Mouse (Mus musculus) hindbrain, embryonic 14.5 days (tissue): ENCODE data around the gene Timmdc1. TPM values are rescaled to one million over a fixed set of nuclear protein-coding genes. Genes with fewer than 3 reads are reported as not detected.

Source experiments
- ATAC-seq: fragments of 200-750 bp; cut with Nextera tagmentation; 2 replicates; pipeline ENCODE4 v1.8.0; 2017; ENCODE audit warnings: moderate number of reproducible peaks, mild to moderate bottlenecking, moderate TSS enrichment, moderate library complexity; ENCODE audit not compliant: low FRiP score
- DNase-seq: peaks from one replicate; pipeline ENCODE4 v3.0.0-alpha.2; 2015; ENCODE audit warnings: low spot score
- H3K27ac ChIP-seq: fragments of 300-500 bp; sonication (generic); 2 replicates; pipeline ENCODE4 v1.5.1; 2014; ENCODE audit warnings: mild to moderate bottlenecking, moderate library complexity
- H3K27me3 ChIP-seq: fragments of 300-500 bp; sonication (generic); 2 replicates; pipeline ENCODE4 v1.6.1; 2014; ENCODE audit warnings: mild to moderate bottlenecking, low read length, mixed read lengths; ENCODE audit not compliant: control insufficient read depth, insufficient read depth
- H3K36me3 ChIP-seq: fragments of 300-500 bp; sonication (generic); replicated peaks from 2 replicates; pipeline ENCODE4 v1.6.1; 2014; ENCODE audit not compliant: control insufficient read depth, insufficient read depth
- H3K4me1 ChIP-seq: fragments of 300-500 bp; sonication (generic); replicated peaks from 2 replicates; pipeline ENCODE4 v1.6.1; 2014; ENCODE audit warnings: antibody characterized with exemption, low read length, mixed read lengths; ENCODE audit not compliant: control insufficient read depth, insufficient read depth
- H3K4me2 ChIP-seq: fragments of 300-500 bp; sonication (generic); replicated peaks from 2 replicates; pipeline ENCODE4 v1.6.1; 2014; ENCODE audit warnings: mild to moderate bottlenecking, moderate library complexity
- H3K4me3 ChIP-seq: fragments of 300-500 bp; sonication (generic); replicated peaks from 2 replicates; pipeline ENCODE4 v1.5.1; 2014; ENCODE audit warnings: mild to moderate bottlenecking, low read length
- H3K9ac ChIP-seq: fragments of 300-500 bp; sonication (generic); 2 replicates; pipeline ENCODE4 v1.6.1; 2014
- H3K9me3 ChIP-seq: fragments of 300-500 bp; sonication (generic); 2 replicates; pipeline ENCODE4 v1.6.1; 2016; ENCODE audit warnings: low read length; ENCODE audit not compliant: control insufficient read depth
- WGBS: fragments of 180-500 bp; shearing (Covaris S2); extraction: QIAGEN DNeasy Blood & Tissue Kit; methylation state at CpG from one replicate; pipeline ENCODE4 v1.1.7; 2014; 5-methylcytosine and 5-hydroxymethylcytosine counted together
- polyA plus RNA-seq: library from polyadenylated mRNA; unstranded; fragments of >200 nt; fragmentation: Nextera tagmentation; extraction: Ambion mirVana; gene quantifications from 2 replicates; pipeline ENCODE4 v1.2.1, GENCODE M21; 2014

Timmdc1 gene
- polyA plus RNA-seq, 1 experiment from 2014 or later: 29.8 TPM

GRCm38 (mm10) chr16:38451421-38452205 is 70.8 kb downstream of the Timmdc1 start:
- no peaks in the 10 kb centered on the region for H3K27me3 ChIP-seq
- 0 out of 2 replicates have a peak overlapping the region, but pooled peaks have one; percentile 88 for H3K27ac ChIP-seq
- ATAC-seq: peak; percentile 21; the same call in 1 of the 2 replicates

DNA sequence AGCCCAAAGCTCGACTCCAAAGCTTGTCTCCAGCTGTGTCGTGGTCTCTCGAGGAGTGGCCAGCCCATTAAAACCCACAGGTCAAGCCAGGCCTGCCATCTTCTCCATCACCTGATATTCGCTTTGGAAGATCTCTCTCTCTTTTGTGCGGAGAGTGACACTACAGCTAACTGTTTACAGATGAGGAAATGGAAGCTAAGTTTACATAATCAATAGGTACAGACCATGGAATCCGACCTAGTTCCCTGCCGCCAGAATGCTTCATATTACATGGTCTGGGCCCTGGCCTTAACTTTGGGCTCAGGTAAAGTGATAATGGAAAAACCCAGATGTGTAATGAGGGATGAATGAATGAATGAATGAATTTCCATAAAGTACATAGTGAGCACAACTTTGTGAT is 71.8 kb downstream of the Timmdc1 start:
- Histone ChIP-seq H3K9me3 (no peaks in the 10 kb centered on the region), H3K36me3 (peaks cover 44% of the 10 kb centered on the region), H3K4me3 (no peak overlapping the region), H3K9ac (no peak overlapping the region), H3K4me2 (no peak overlapping the region), H3K27ac (no peak overlapping the region), H3K27me3 (no peaks in the 10 kb centered on the region), H3K4me1 (peaks cover 12% of the 10 kb centered on the region; the same call in 1 of the 2 replicates)
- DNase-seq (no peak), ATAC-seq (no peak)
- WGBS: 91% methylated on average over 7 of the region's 7 CpGs

More at GRCm38 (mm10) chr16:38451421-38452205, 70.8 kb downstream of the Timmdc1 start:
- Histone ChIP-seq H3K4me3 (peak overlapping the region; percentile 79), H3K4me1 (peaks cover 12% of the 10 kb centered on the region; the same call in 1 of the 2 replicates), H3K9me3 (no peaks in the 10 kb centered on the region), H3K4me2 (peak overlapping the region; percentile 64), H3K9ac (peak overlapping the region; percentile 88), H3K36me3 (peaks cover 35% of the 10 kb centered on the region)
- no peak for DNase-seq
- 46% methylated on average over 12 of the region's 12 CpGs for WGBS

DNA sequence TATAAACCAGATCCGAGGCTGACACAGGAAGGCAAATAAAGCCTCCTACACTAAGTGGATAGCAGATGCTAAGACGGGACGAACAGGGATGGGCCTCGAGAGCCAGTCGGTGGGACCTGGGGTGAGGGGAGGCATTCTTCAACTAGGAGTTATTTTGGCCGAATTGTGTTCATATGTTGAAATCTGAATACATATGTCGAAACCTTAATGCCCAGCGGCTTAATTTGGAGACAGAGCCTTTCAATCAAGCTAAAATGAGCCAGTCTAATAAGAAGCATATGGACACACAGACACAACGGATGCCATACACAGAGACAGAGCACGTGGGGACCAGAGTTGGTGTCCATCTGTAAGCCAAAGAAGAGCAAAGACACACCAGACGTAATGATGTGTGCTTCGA is 74.0 kb downstream of the Timmdc1 start:
- H3K36me3 ChIP-seq: peaks cover 66% of the 10 kb centered on the region
- WGBS: 93% methylated on average over 12 of the region's 12 CpGs
- no peaks in the 10 kb centered on the region for H3K9me3 ChIP-seq
- no peak overlapping the region for H3K9ac ChIP-seq
- H3K27ac ChIP-seq: no peak overlapping the region
- H3K4me2 ChIP-seq: no peak overlapping the region
- ATAC-seq: no peak
- peaks cover 12% of the 10 kb centered on the region; the same call in 1 of the 2 replicates for H3K4me1 ChIP-seq
- DNase-seq: no peak
- H3K27me3 ChIP-seq: no peaks in the 10 kb centered on the region
- no peak overlapping the region for H3K4me3 ChIP-seq

Other genes with a start within 250 kb of the Timmdc1 start
- not detected in 2 replicates for gene Nr1i2, start 227.8 kb downstream of the Timmdc1 start, polyA plus RNA-seq
- 1.2 and 1.5 TPM in 2 replicates for gene Maats1, start 180.5 kb downstream of the Timmdc1 start, polyA plus RNA-seq
- 74.3 and 97.1 TPM in 2 replicates for gene Cox17, start 175.7 kb downstream of the Timmdc1 start, polyA plus RNA-seq
- gene Gm21987, start 175.6 kb downstream of the Timmdc1 start, polyA plus RNA-seq: not detected in 2 replicates
- gene Popdc2, start 160.5 kb downstream of the Timmdc1 start, polyA plus RNA-seq: 0.24 and 0.26 TPM in 2 replicates
- 0.32 and 0.38 TPM in 2 replicates for gene Pla1a, start 89.5 kb downstream of the Timmdc1 start, polyA plus RNA-seq
- gene Adprh, start 70.0 kb downstream of the Timmdc1 start, polyA plus RNA-seq: 136 and 146 TPM in 2 replicates
- gene Cd80, start 67.1 kb downstream of the Timmdc1 start, polyA plus RNA-seq: 0.64 and 0.88 TPM in 2 replicates
- gene Poglut1, start 27.6 kb upstream of the Timmdc1 start, polyA plus RNA-seq: 53.6 and 54.1 TPM in 2 replicates
- gene Tmem39a, start 36.0 kb upstream of the Timmdc1 start, polyA plus RNA-seq: 33.2 and 45.9 TPM in 2 replicates
- 5.6 and 7.8 TPM in 2 replicates for gene Arhgap31, start 190.6 kb upstream of the Timmdc1 start, polyA plus RNA-seq
- gene B4galt4, start 219.6 kb upstream of the Timmdc1 start, polyA plus RNA-seq: 40.0 and 41.7 TPM in 2 replicates